Mouse (Mus musculus) olfactory bulb, adult 2 months (tissue): ENCODE data around the gene Orai2.

Experiments
- CTCF ChIP-seq: fragments of 200-500 bp; IDR thresholded peaks from 2 replicates; pipeline ENCODE4 v1.5.1; 2012; ENCODE audit warnings: low read depth, mild to moderate bottlenecking, low read length, moderate library complexity; ENCODE audit not compliant: insufficient read depth
- POLR2A ChIP-seq: fragments of 200-500 bp; IDR thresholded peaks from 2 replicates; pipeline ENCODE4 v1.6.1; 2012; ENCODE audit warnings: mild to moderate bottlenecking, low read depth, low read length, moderate library complexity; ENCODE audit not compliant: insufficient read depth

- no peak for TF ChIP-seq POLR2A
- no peak for TF ChIP-seq CTCF
Measured at GRCm38 (mm10) chr5:136163807-136164474, 6.6 kb downstream of the Orai2 start.
